Mouse (Mus musculus) limb, embryonic 15.5 days (tissue): ENCODE results near the gene Rreb1. TPM values are rescaled to one million over a fixed set of nuclear protein-coding genes. Genes with fewer than 3 reads are reported as not detected.

Experiments
- ATAC-seq: fragments of 200-750 bp; cut with Nextera tagmentation; 2 replicates; pipeline ENCODE4 v1.8.0; 2017; ENCODE audit warnings: low read depth, moderate TSS enrichment; ENCODE audit not compliant: insufficient number of reproducible peaks, low FRiP score, low TSS enrichment
- H3K27ac ChIP-seq: fragments of 300-500 bp; sonication (generic); 2 replicates; pipeline ENCODE4 v1.5.1; 2015; ENCODE audit warnings: moderate library complexity, mild to moderate bottlenecking, inconsistent platforms
- H3K27me3 ChIP-seq: fragments of 300-500 bp; sonication (generic); 2 replicates; pipeline ENCODE4 v1.6.1; 2015; ENCODE audit warnings: inconsistent platforms
- H3K36me3 ChIP-seq: fragments of 300-500 bp; sonication (generic); 2 replicates; pipeline ENCODE4 v1.6.1; 2015; ENCODE audit warnings: inconsistent platforms
- H3K4me1 ChIP-seq: fragments of 300-500 bp; sonication (generic); 2 replicates; pipeline ENCODE4 v1.6.1; 2015; ENCODE audit warnings: inconsistent platforms
- H3K4me2 ChIP-seq: fragments of 300-500 bp; sonication (generic); 2 replicates; pipeline ENCODE4 v1.6.1; 2015; ENCODE audit warnings: mild to moderate bottlenecking, inconsistent platforms
- H3K4me3 ChIP-seq: fragments of 300-500 bp; sonication (generic); 2 replicates; pipeline ENCODE4 v1.5.1; 2015; ENCODE audit warnings: mild to moderate bottlenecking, inconsistent platforms
- H3K9ac ChIP-seq: fragments of 300-500 bp; sonication (generic); 2 replicates; pipeline ENCODE4 v1.6.1; 2015; ENCODE audit warnings: inconsistent platforms
- H3K9me3 ChIP-seq: fragments of 300-500 bp; sonication (generic); 2 replicates; pipeline ENCODE4 v1.6.1; 2016; ENCODE audit warnings: inconsistent platforms
- WGBS: fragments of 180-500 bp; shearing (Covaris S2); methylation state at CpG from one replicate; pipeline ENCODE4 v1.1.7; 2015; 5-methylcytosine and 5-hydroxymethylcytosine counted together
- polyA plus RNA-seq: library from polyadenylated mRNA; unstranded; fragments of >200 nt; fragmentation: Nextera tagmentation; extraction: Ambion mirVana; gene quantifications from 2 replicates; pipeline ENCODE4 v1.2.1, GENCODE M21; 2015

Rreb1 gene
- polyA plus RNA-seq, 1 experiment from 2014 or later: 13.5 TPM

DNA sequence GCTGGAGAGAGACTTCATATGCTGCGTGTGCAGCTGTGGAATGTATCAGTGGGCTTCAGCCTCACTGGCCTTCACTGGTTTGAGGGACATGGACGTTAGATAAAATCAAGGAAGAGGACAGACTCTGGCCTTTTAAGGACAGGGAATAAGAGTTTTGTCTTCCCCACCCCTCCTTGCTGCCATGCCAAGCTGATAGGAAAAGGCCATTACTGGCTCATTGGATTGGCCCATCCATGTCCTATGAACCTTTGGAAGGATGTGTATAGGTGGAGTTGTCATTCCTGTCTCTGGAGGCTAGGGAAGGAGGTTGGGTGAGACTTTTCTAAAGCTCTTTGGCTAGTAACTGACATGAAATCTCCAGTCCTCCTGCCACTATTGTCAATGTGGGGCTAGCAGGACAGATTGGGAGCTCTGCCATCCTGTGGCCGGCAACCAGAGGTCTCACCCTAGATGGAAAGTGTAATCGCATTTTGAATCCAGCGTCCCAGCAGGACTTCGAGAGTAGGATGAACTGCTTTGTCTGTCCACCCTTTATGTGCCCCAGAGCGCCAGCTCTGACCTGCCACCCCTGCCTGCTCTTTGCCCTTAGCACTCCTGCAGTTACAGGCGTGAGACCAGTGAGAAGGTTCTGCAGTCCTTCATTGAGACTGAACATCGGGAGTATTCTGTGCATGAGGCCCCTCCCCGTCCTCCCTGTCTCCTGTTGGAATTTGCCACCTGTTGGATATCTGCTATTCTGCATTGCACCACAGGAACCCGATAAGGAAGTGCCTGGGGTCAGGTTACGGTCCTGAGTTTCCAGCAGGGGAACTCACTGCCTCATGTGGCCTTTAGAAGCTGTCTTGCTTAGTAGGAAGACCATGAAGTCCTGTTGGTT lies 134.6 kb downstream of the Rreb1 start:
- Histone ChIP-seq H3K9me3 (no peaks in the 10 kb centered on the region), H3K4me2 (no peak overlapping the region), H3K27me3 (no peaks in the 10 kb centered on the region), H3K36me3 (peaks cover 77% of the 10 kb centered on the region), H3K4me3 (no peak overlapping the region), H3K27ac (no peak overlapping the region), H3K4me1 (peaks cover 15% of the 10 kb centered on the region), H3K9ac (no peak overlapping the region)
- no peak for ATAC-seq
- 58% methylated on average over 12 of the region's 12 CpGs for WGBS

DNA sequence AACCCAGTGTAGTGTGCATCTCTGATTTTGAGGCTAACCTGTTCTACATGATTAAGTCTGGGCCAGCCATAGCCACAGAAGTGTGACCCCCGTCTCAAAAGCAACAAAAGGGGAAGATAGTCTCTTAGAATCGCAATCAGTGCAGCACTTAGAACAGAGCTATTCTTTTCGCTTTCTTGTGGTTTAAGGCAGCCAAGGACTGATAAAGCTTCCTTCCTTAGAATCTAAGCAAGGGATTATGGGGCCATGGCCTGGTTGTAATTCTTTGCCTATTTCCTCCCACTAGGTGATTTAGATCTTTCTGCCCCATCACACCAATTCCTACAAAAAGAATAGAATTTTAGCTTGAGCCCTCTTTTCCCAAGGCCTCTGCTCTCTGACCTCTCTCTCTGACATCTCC lies 135.8 kb downstream of the Rreb1 start:
- 92% methylated on average over 3 of the region's 3 CpGs for whole genome bisulfite sequencing
- no peak for ATAC-seq
- Histone ChIP-seq H3K9ac (no peak overlapping the region), H3K4me2 (no peak overlapping the region), H3K36me3 (peaks cover 75% of the 10 kb centered on the region), H3K4me3 (no peak overlapping the region), H3K4me1 (peaks cover 13% of the 10 kb centered on the region), H3K27me3 (no peaks in the 10 kb centered on the region), H3K9me3 (no peaks in the 10 kb centered on the region), H3K27ac (no peak overlapping the region)

DNA sequence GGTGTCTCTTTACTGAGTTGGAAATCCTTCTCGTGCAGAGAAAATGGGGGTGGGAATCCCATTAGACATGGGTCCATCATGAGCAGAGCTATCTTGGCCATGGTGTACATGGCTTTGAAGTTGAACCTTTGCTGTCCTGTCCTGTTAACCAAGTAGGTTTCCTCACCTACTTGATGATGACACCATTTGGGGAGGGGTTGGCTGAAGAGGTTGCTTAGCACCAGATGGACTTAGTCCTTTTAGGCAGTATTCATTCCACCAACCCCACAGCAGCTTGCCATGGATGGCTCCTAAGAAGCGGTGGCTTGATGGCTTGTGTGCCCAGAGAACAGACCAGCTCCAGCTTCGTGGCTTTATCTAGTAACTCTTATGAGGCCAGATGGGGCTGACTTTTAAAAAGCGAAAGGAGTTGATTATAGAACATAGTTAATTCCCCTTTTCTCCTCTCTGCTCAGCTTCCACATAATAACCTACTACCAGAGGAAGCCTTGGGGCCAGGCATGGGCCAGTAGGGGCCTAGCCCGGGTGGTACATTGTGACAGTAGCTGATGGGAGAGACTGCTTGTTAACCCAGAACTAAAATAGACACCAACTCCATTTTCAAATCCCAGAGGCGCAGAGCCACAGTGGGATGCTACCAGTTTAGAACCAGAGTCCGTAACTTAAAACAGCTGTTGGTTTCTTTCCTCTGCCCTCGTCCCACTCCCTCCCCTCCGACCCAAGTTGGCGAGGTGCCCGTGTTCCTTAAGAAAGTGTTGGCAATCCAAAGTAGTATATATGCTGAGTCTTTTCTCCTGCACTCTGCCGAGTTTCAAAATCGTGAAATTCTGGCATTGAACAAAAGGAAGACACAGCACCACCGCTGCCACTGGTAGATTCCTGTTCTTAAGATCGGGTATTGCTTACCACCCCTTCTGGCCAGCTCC lies 140.4 kb downstream of the Rreb1 start:
- no peak for ATAC-seq
- 51% methylated on average over 15 of the region's 15 CpGs for WGBS
- Histone ChIP-seq H3K27me3 (no peaks in the 10 kb centered on the region), H3K9me3 (no peaks in the 10 kb centered on the region), H3K36me3 (peaks cover 63% of the 10 kb centered on the region), H3K9ac (no peak overlapping the region), H3K4me1 (peaks cover 11% of the 10 kb centered on the region), H3K27ac (peak overlapping the region; percentile 70), H3K4me3 (no peak overlapping the region), H3K4me2 (no peak overlapping the region)

DNA sequence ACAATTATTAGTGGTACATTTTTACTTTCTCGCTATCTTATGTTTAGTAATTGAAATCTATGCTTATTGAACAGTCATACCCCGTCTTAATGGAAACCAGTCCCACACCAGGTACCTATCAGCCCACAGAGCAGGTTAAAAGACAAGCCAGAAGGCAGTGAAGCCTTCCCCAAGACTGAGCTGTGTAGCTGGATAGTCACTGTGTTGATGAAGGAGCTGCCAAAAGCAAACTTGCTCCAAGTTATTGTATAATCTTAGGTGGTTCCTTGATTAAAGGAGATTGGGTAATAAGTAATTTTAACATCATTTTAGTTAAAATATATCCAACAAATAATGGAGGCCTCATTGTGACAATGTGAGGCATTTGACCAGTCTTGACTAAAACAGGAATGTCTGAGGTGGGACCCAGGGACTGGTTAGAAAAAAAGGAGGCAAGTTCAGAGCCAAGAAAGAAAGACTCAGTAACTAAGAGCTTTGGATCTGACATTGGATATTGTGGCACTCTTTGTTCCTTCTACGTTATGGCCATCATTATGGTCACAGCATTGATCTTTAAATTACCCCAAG lies 141.6 kb downstream of the Rreb1 start:
- no peak for ATAC-seq
- Histone ChIP-seq H3K9me3 (no peaks in the 10 kb centered on the region), H3K27me3 (no peaks in the 10 kb centered on the region), H3K27ac (no peak overlapping the region), H3K4me2 (no peak overlapping the region), H3K4me1 (peaks cover 13% of the 10 kb centered on the region), H3K36me3 (peaks cover 68% of the 10 kb centered on the region), H3K4me3 (no peak overlapping the region), H3K9ac (no peak overlapping the region)
- WGBS: 85% methylated on average over 3 of the region's 3 CpGs

DNA sequence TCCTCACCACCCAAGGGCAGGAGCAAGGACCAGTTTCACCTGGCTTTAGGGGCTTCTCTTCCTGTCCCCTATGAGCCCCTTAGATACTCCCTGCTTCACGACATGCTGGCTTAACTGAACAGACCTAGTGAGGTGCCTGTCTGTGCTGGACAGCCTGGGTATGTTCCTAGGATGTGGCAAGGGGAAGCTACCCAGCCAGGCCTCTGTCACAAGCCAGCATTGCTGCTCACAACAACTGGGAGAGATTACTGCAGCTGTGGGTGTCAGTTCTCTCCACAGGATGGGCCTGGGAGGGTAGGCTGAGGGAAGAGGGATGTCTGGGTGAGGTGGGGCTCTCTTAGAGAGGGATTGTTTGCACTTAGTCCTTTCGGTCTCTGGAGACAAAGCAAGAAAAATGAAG lies 142.5 kb downstream of the Rreb1 start:
- H3K4me2 ChIP-seq: no peak overlapping the region
- no peaks in the 10 kb centered on the region for H3K27me3 ChIP-seq
- H3K4me1 ChIP-seq: peaks cover 13% of the 10 kb centered on the region
- H3K9me3 ChIP-seq: no peaks in the 10 kb centered on the region
- 0 out of 2 replicates have a peak, but pooled peaks have one; percentile 16 for ATAC-seq
- H3K9ac ChIP-seq: no peak overlapping the region
- no peak overlapping the region; the same call in 1 of the 2 replicates for H3K27ac ChIP-seq
- WGBS: 82% methylated on average over 2 of the region's 2 CpGs
- H3K4me3 ChIP-seq: no peak overlapping the region
- peaks cover 69% of the 10 kb centered on the region for H3K36me3 ChIP-seq

DNA sequence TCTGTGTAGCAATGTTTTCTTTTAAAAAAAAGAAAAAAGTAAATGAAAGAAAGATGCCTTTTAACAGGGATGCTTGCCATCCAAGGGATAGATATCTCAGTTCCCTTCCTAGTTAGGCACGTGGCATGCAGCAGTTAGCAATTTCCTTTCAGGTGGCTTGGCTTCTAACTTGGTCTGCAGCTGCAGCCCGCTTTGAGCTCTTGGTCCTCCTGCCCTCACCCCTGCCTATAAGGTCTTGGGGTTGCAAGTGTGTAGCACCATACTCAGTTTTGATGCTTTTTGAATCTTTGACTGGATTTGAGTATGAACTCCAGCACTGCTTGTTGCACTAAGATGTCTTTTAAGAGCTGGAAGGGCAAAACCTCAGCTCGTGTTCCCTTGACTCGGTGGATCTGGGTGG lies 144.9 kb downstream of the Rreb1 start:
- peaks cover 61% of the 10 kb centered on the region for H3K36me3 ChIP-seq
- ATAC-seq: no peak
- H3K27me3 ChIP-seq: no peaks in the 10 kb centered on the region

DNA sequence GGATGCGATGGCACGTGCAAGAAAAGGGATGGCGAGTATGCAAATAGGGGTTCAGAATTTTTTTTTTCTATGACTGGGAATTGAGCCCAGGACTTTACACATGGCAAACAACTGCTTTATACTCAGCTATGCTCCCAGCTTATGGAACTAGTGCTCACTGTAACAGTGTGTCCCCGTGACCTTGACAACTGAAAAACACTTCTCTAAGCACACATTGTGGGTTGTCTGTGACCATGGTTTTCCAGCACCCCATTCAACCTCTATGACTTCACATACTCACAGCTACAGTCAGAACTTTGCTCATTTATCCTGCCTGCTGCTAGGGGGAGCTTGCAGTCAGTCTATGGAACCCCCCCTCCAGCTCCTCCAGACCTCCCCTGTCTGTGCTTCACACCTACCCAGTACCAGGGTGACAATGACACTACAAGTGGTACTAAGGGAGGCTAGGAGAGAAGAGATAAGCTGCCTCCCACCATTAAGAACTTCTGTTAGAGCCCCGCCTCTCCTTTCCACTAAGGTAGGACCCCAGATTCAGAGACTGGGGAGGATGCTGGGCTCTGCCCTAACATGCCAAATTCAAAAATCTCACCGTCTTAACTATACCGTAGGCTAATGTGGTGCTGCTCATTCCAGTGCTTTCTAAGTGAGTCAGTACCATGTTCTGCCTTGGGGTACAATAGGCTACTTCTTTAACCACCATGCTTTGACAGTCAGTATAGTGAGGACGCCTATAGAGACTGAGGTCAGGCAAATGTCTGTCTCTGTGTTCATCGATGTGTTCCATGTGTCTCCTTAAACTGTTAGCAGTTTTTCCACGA lies 145.7 kb downstream of the Rreb1 start:
- WGBS: 67% methylated on average over 10 of the region's 10 CpGs
- no peak for ATAC-seq
- no peak overlapping the region for H3K9ac ChIP-seq

More for the DNA sequence above, 144.9 kb downstream of the Rreb1 start:
- Histone ChIP-seq H3K27ac (no peak overlapping the region; the same call in 1 of the 2 replicates), H3K4me2 (no peak overlapping the region), H3K9me3 (no peaks in the 10 kb centered on the region), H3K4me1 (peaks cover 13% of the 10 kb centered on the region), H3K9ac (no peak overlapping the region), H3K4me3 (no peak overlapping the region)
- WGBS: 80% methylated on average over 4 of the region's 4 CpGs

DNA sequence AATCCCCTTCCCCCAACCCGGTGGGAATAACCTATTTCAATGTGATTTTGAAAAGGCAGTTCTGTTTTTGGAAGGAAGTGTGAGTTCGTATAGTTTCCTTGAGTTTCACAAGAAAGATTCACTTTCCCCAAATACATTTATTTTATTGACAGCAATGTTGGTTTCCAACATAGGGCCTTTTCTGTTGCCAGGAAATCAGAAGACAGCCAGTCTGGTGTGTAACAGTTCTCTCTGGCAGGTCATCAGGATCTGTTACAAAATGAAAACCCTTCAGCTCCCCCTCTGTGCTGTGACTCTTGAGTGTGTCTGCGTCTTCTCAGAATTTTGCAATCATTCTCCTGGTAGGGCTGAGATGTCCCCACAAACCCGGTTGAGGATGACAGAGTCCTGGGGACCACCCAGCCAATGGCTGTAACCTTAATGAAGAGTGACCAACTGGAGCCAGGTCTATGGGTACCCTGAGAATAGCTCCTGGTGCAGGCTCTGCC lies 146.3 kb downstream of the Rreb1 start:
- H3K36me3 ChIP-seq: peaks cover 63% of the 10 kb centered on the region
- ATAC-seq: no peak
- WGBS: 53% methylated on average over 4 of the region's 4 CpGs

More for the DNA sequence above, 145.7 kb downstream of the Rreb1 start:
- H3K27me3 ChIP-seq: no peaks in the 10 kb centered on the region
- H3K27ac ChIP-seq: no peak overlapping the region
- H3K4me2 ChIP-seq: no peak overlapping the region
- H3K4me1 ChIP-seq: peaks cover 8% of the 10 kb centered on the region
- H3K9me3 ChIP-seq: no peaks in the 10 kb centered on the region
- peaks cover 60% of the 10 kb centered on the region for H3K36me3 ChIP-seq
- H3K4me3 ChIP-seq: no peak overlapping the region

DNA sequence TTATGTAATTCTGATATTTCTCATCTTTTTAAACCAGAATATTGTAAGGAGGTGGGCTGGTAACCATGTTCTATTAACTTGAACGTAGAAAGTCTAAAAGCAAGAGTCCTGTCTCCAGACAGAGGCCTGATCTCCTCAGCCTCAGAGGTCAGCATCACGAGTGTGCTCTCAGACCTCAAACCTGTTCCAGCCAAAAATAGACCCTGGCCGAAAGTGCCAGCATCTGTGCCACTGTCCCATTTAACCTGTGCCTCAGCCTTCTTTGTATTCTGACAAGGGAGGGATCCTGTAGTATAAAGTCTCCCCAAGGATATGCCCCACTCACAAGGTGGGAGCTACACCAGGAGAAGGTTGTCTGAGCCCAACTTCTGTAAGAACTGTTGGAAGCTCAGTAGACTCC lies 148.2 kb downstream of the Rreb1 start:
- no peaks in the 10 kb centered on the region for H3K27me3 ChIP-seq
- peaks cover 5% of the 10 kb centered on the region; the same call in 1 of the 2 replicates for H3K4me1 ChIP-seq
- 89% methylated on average over 3 of the region's 3 CpGs for WGBS
- H3K9ac ChIP-seq: no peak overlapping the region
- H3K4me2 ChIP-seq: no peak overlapping the region
- no peak overlapping the region for H3K4me3 ChIP-seq
- H3K27ac ChIP-seq: no peak overlapping the region
- no peaks in the 10 kb centered on the region for H3K9me3 ChIP-seq
- peaks cover 67% of the 10 kb centered on the region for H3K36me3 ChIP-seq
- no peak for ATAC-seq

More for the DNA sequence above, 146.3 kb downstream of the Rreb1 start:
- Histone ChIP-seq H3K4me3 (no peak overlapping the region), H3K27me3 (no peaks in the 10 kb centered on the region), H3K4me2 (no peak overlapping the region), H3K9me3 (no peaks in the 10 kb centered on the region), H3K27ac (no peak overlapping the region), H3K4me1 (peaks cover 3% of the 10 kb centered on the region; the same call in 1 of the 2 replicates), H3K9ac (no peak overlapping the region)

DNA sequence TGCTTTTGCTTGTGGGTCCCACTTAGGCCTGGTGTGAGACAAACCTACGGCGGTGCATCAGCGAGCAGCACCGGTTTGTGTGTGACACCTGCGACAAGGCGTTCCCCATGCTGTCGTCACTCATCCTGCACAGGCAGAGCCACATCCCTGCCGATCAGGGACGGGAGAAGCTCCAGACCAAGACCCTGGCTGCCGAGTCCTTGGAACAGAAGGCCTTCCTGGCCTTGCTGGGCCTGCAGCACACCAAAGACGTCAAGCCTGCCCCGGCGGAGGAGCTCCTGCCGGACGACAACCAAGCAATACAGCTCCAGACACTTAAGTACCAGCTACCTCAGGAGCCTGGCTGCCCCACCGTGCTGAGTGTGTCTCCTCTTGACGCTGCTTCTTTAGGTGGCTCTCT lies 151.3 kb downstream of the Rreb1 start:
- peaks cover 78% of the 10 kb centered on the region for H3K36me3 ChIP-seq
- 0 out of 2 replicates have a peak, but pooled peaks cover 2% of the 10 kb centered on the region for H3K4me1 ChIP-seq
- H3K9me3 ChIP-seq: no peaks in the 10 kb centered on the region
- no peak overlapping the region for H3K9ac ChIP-seq
- H3K4me2 ChIP-seq: no peak overlapping the region
- H3K27ac ChIP-seq: no peak overlapping the region
- no peak for ATAC-seq
- WGBS: 91% methylated on average over 17 of the region's 17 CpGs
- H3K4me3 ChIP-seq: no peak overlapping the region
- no peaks in the 10 kb centered on the region for H3K27me3 ChIP-seq

DNA sequence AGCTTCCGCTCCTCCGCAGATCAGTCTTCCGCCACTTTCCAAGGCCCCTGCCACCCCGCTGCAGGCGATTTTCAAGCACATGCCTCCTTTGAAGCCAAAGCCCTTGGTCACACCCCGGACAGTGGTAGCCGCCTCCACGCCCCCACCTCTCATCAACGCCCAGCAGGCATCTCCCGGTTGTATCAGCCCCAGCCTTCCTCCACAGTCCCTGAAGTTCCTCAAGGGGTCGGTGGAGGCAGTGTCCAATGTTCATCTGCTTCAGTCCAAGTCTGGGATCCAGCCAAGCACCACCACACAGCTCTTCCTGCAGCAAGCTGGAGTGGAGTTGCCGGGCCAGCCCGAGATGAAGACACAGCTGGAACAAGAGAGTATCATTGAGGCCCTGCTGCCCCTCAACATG lies 151.9 kb downstream of the Rreb1 start:
- Histone ChIP-seq H3K4me2 (no peak overlapping the region), H3K9ac (no peak overlapping the region), H3K4me1 (0 out of 2 replicates have a peak, but pooled peaks cover 2% of the 10 kb centered on the region), H3K36me3 (peaks cover 78% of the 10 kb centered on the region), H3K4me3 (no peak overlapping the region), H3K27ac (no peak overlapping the region), H3K9me3 (no peaks in the 10 kb centered on the region), H3K27me3 (no peaks in the 10 kb centered on the region)
- no peak for ATAC-seq
- WGBS: 85% methylated on average over 13 of the region's 13 CpGs
